Mouse (Mus musculus) bone marrow macrophage, adult 2 months (primary cell): ENCODE measurements at regions not wholly inside any gene's neighbourhood (a gene's known extent, or its start where the extent isn't known, plus 50 kb on each side); places are given as distances from the start of the nearest gene placed in this dataset.

Source experiments
- CTCF ChIP-seq: IDR thresholded peaks from 2 replicates; pipeline ENCODE4 v1.5.1; 2012; ENCODE audit warnings: low read depth, mild to moderate bottlenecking, low read length, moderate library complexity
- POLR2A ChIP-seq: IDR thresholded peaks from 2 replicates; pipeline ENCODE4 v1.6.1; 2012; ENCODE audit warnings: mild to moderate bottlenecking, low read depth, low read length, borderline replicate concordance

DNA sequence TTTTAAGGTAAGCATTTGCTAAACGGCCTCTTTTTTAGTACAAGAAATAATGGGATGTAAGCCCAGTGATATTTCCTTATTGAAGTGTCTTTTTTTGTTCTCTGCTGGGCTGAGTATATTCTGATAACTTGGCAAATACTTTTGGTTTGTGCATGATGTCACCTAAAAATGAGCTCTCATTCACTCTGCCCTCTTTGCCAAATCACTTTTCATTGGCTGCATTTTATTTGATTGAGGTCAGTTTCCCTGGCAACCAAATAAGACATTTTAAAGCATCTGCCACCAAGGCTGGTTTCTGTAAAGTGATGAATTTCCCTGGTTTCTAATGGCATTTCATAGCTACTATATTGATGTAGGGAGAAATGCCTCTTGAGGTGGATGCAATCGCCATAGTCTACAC is 50.4 kb upstream of the Tmc1 start:
- TF ChIP-seq POLR2A: no peak
- no peak for TF ChIP-seq CTCF
